Mouse (Mus musculus) T-helper 2 cell (primary cell): Measurements from ENCODE around the gene Ank2.

Experiments
- in situ Hi-C: fragments of 300-600 bp; cut with MboI, MseI; formaldehyde crosslinking; loops from one replicate; pipeline ENCODE4 v1.15.1; 2025; ENCODE audit warnings: high pct_unique_total_duplicates

Ank2 gene

GRCm38 (mm10) chr3:127036118-127036517 lies 463.0 kb downstream of the Ank2 start:
- in situ Hi-C loops: no loop called here

GRCm38 (mm10) chr3:127035540-127035939 lies 463.6 kb downstream of the Ank2 start:
- in situ Hi-C loops: no loop called here

GRCm38 (mm10) chr3:127034983-127035382 lies 464.2 kb downstream of the Ank2 start:
- in situ Hi-C loops: no loop called here

- in situ Hi-C loops: no loop called here
These were observed 475.2 kb downstream of the Ank2 start for GRCm38 (mm10) chr3:127023992-127024391.

GRCm38 (mm10) chr3:127020167-127020566 lies 479.0 kb downstream of the Ank2 start:
- in situ Hi-C loops: no loop called here

- in situ Hi-C loops: no loop called here
These were observed 479.4 kb downstream of the Ank2 start for GRCm38 (mm10) chr3:127019728-127020127.

GRCm38 (mm10) chr3:127019109-127019508 lies 480.0 kb downstream of the Ank2 start:
- in situ Hi-C loops: no loop called here

- in situ Hi-C loops: no loop called here
These were observed 481.6 kb downstream of the Ank2 start for GRCm38 (mm10) chr3:127017523-127017922.

- in situ Hi-C loops: no loop called here
These were observed 483.6 kb downstream of the Ank2 start for GRCm38 (mm10) chr3:127015596-127015995.

- in situ Hi-C loops: no loop called here
These were observed 484.0 kb downstream of the Ank2 start for GRCm38 (mm10) chr3:127015175-127015574.

- in situ Hi-C loops: no loop called here
These were observed 485.2 kb downstream of the Ank2 start for GRCm38 (mm10) chr3:127013976-127014375.

GRCm38 (mm10) chr3:127012525-127012924 lies 486.6 kb downstream of the Ank2 start:
- in situ Hi-C loops: no loop called here

- in situ Hi-C loops: no loop called here
These were observed 493.1 kb downstream of the Ank2 start for GRCm38 (mm10) chr3:127005898-127006673.

GRCm38 (mm10) chr3:127004860-127005633 lies 494.1 kb downstream of the Ank2 start:
- in situ Hi-C loops: no loop called here

- in situ Hi-C loops: no loop called here
These were observed 495.2 kb downstream of the Ank2 start for GRCm38 (mm10) chr3:127003946-127004345.

GRCm38 (mm10) chr3:126998742-126999112 lies 500.4 kb downstream of the Ank2 start:
- in situ Hi-C loops: no loop called here

GRCm38 (mm10) chr3:126998008-126998741 lies 501.0 kb downstream of the Ank2 start:
- in situ Hi-C loops: no loop called here

GRCm38 (mm10) chr3:126997391-126998007 lies 501.7 kb downstream of the Ank2 start:
- in situ Hi-C loops: no loop called here

GRCm38 (mm10) chr3:126996721-126997120 lies 502.4 kb downstream of the Ank2 start:
- in situ Hi-C loops: no loop called here

- in situ Hi-C loops: no loop called here
These were observed 503.2 kb downstream of the Ank2 start for GRCm38 (mm10) chr3:126995970-126996369.

- in situ Hi-C loops: no loop called here
These were observed 505.0 kb downstream of the Ank2 start for GRCm38 (mm10) chr3:126994149-126994548.

- in situ Hi-C loops: no loop called here
These were observed 509.2 kb downstream of the Ank2 start for GRCm38 (mm10) chr3:126989936-126990335.
